Mouse (Mus musculus): Measurements from ENCODE around the gene Parp6.

Parp6 gene

GRCm38 (mm10) chr9:59679678-59680533 lies 62.8 kb downstream of the Parp6 start, which contains the start of gene Gramd2:
Gene Gramd2 (plus strand): TSS chr9:59680144.
- no peak for DNase-seq (ENCODE audit: low spot score)

- DNase-seq (ENCODE audit: low spot score), result no peak
These were observed 63.4 kb downstream of the Parp6 start for GRCm38 (mm10) chr9:59680534-59680875.

- no peak for DNase-seq (ENCODE audit: low spot score)
These were observed 66.9 kb downstream of the Parp6 start for GRCm38 (mm10) chr9:59684020-59684419.

- no peak for DNase-seq (ENCODE audit: low spot score)
These were observed 70.4 kb downstream of the Parp6 start for GRCm38 (mm10) chr9:59687416-59688046.

DNA sequence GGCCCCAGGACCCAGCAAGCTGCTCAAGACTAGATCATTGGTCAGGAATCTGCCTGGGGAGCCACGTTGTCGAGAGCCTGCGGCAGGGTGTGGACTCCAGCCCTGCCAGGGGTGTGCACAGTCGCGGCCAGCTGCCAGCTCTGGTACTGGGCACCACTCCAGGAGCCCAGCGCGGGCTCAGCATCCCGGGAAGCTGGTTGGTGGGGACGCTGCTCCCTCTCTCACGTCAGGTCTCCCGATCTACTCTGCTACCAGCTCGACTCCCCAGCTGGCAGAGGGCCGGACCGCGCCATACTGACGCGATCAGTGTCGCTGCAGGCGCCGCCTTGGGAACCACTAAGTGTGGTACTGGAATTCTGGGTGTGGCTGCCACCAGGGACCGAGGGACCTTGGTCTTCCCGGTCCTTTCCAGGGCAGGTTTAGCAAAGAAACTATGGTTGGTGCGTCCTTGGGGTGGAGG lies 74.6 kb downstream of the Parp6 start:
- DNase-seq (ENCODE audit: low spot score), result no peak

DNA sequence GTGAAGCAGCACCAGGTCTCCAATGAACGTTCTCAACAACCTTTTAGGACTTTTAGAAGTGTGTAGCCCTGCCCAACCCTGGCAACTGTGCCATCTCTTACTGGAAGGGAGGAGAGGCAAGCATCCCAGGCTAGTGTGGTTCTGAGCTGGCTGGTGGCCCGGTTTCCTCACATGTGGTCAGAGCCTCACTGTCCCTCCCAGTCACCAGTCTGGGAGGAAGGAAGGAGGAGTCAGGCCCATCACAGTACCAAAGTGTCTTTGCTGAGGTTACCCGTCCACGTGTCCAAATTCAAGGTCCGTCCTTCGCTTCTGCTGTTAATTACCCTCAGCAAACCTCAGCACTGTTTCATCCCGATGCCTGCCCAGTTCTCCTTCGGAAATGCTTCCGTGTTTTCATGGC lies 75.1 kb downstream of the Parp6 start:
- no peak for DNase-seq (ENCODE audit: low spot score)

DNA sequence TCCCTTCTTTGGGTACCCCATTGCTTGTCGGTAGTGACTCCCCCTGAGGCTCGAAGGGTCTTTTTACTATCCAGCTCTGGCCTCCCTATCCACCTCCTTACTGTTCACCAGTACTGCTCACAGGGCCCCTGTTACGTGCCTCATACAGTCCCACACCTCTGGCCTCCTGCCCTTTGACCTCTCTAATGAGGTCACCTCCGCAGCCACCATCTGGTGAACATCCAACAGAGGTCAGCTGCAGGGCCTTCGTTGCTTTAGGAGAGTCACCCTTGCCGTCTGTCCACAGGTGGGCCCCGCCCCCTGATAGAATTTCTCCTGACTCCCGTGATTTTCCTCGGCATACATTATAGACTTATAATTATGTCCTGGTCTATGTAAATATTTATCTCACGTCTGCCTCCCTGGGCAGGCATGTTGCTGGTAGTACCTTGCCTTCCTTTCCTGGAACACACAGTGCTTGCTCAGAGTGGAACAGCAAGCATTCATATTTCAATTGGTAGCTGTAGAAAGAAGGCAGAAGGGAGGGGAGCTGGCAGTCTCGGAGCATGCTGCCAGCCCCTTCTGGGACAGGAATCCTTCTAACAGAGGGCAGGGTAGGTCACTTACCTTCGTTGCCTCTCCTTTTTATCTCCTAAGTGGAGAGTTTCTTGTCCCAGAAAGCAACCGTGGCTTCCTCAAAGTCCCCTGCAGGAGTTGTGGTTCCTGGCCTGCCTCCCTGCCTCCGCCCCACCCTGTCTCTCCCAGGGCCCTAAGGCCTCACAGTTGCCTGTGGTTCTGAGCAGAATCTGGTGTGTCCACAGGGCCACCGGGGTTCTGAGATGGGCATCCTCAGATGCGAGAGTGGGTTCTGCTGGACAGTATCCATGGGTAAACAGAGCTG lies 77.7 kb downstream of the Parp6 start:
- DNase-seq (ENCODE audit: low spot score), result no peak

DNA sequence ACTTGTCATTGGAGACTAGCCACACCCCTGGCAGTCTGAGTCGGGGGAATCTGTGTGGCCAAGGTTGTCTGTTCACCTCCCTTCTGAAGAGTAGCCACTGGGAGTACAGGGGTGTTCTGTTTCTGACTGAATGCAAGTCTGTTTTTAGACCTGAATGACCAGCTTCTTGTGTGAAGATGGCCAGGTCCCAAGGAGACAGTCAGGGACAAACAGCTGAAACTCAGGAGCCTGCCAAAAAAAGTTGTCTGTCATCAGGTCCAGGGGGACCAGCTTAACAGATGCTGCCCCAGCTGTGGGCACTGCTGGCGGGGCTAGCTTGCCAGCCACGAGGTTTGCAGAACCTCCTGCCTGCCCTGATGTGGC lies 78.3 kb downstream of the Parp6 start:
- DNase-seq (ENCODE audit: low spot score), result no peak

DNA sequence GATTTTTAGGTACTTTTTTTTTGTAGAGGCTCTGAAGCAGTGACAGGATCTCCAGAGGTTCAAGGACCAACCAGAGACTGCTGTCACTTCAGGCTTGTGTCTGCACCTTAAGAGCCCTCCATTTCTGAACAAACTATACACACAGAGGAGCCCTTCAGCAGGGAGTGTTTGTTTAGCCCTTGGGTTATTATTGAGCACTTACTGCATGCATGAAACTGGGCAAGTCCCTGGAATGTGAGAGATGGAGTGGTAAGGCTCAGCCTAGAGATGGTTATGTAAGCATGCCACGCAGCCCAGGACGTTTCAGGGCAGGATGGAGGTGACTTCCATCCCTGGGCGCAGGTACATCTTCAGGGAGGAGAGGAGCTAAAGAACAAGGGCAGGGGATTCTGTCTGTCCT lies 79.3 kb downstream of the Parp6 start:
- DNase-seq (ENCODE audit: low spot score), result no peak
